Mouse (Mus musculus) hindbrain, embryonic 16.5 days (tissue): ENCODE results near the gene Exoc3l. TPM values are rescaled to one million over a fixed set of nuclear protein-coding genes. Genes with fewer than 3 reads are reported as not detected.
A peak's percentile ranks its signal among the peaks of the same experiment; 100 is the strongest.

Experiments
- ATAC-seq: fragments of 200-750 bp; cut with Nextera tagmentation; 2 replicates; pipeline ENCODE4 v1.8.0; 2017; ENCODE audit warnings: moderate TSS enrichment, moderate library complexity
- H3K27ac ChIP-seq: fragments of 300-500 bp; sonication (generic); 2 replicates; pipeline ENCODE4 v1.5.1; 2014; ENCODE audit warnings: low read depth, mild to moderate bottlenecking, control low read depth, low read length, moderate library complexity
- H3K27me3 ChIP-seq: fragments of 300-500 bp; sonication (generic); replicated peaks from 2 replicates; pipeline ENCODE4 v1.6.1; 2014; ENCODE audit warnings: low read length; ENCODE audit not compliant: control insufficient read depth, insufficient read depth
- H3K36me3 ChIP-seq: fragments of 300-500 bp; sonication (generic); 2 replicates; pipeline ENCODE4 v1.6.1; 2014; ENCODE audit warnings: mild to moderate bottlenecking, low read length, moderate library complexity, mixed read lengths; ENCODE audit not compliant: control insufficient read depth, insufficient read depth
- H3K4me1 ChIP-seq: fragments of 300-500 bp; sonication (generic); 2 replicates; pipeline ENCODE4 v1.6.1; 2014; ENCODE audit warnings: low read depth, low read length; ENCODE audit not compliant: control insufficient read depth, insufficient read depth
- H3K4me2 ChIP-seq: fragments of 300-500 bp; sonication (generic); 2 replicates; pipeline ENCODE4 v1.6.1; 2014; ENCODE audit warnings: mild to moderate bottlenecking, low read length, control low read depth, moderate library complexity
- H3K4me3 ChIP-seq: fragments of 300-500 bp; sonication (generic); 2 replicates; pipeline ENCODE4 v1.5.1; 2014; ENCODE audit warnings: mild to moderate bottlenecking, low read length, control low read depth, moderate library complexity
- H3K9ac ChIP-seq: fragments of 300-500 bp; sonication (generic); 2 replicates; pipeline ENCODE4 v1.6.1; 2014; ENCODE audit warnings: low read depth, mild to moderate bottlenecking, control low read depth, low read length, moderate library complexity
- H3K9me3 ChIP-seq: fragments of 300-500 bp; sonication (generic); 2 replicates; pipeline ENCODE4 v1.6.1; 2014; ENCODE audit warnings: mild to moderate bottlenecking, low read length, moderate library complexity; ENCODE audit not compliant: control insufficient read depth
- WGBS: fragments of 180-500 bp; shearing (Covaris S2); extraction: QIAGEN DNeasy Blood & Tissue Kit; methylation state at CpG from one replicate; pipeline ENCODE4 v1.1.7; 2014; 5-methylcytosine and 5-hydroxymethylcytosine counted together
- polyA plus RNA-seq: library from polyadenylated mRNA; unstranded; fragments of >200 nt; fragmentation: Nextera tagmentation; extraction: Ambion mirVana; gene quantifications from 2 replicates; pipeline ENCODE4 v1.2.1, GENCODE M21; 2015

The Exoc3l gene
- polyA plus RNA-seq, 1 experiment from 2014 or later, result 9.4 TPM

- Histone ChIP-seq H3K36me3 (peaks cover 3% of the 10 kb centered on the region; the same call in 1 of the 2 replicates), H3K27me3 (no peaks in the 10 kb centered on the region), H3K4me1 (peaks cover 37% of the 10 kb centered on the region), H3K27ac (peak overlapping the region; percentile 88), H3K4me2 (peak overlapping the region; percentile 74), H3K9ac (peak overlapping the region; percentile 63), H3K9me3 (no peaks in the 10 kb centered on the region), H3K4me3 (peak overlapping the region; percentile 49)
- peak; percentile 91 for ATAC-seq
- under 1% methylated on average over 53 of the region's 53 CpGs for WGBS
Measured at GRCm38 (mm10) chr8:105288958-105289732, 6.8 kb downstream of the Exoc3l start.

- 76% methylated on average over 5 of the region's 5 CpGs for WGBS
- Histone ChIP-seq H3K4me2 (peak overlapping the region; percentile 74), H3K36me3 (peaks cover 3% of the 10 kb centered on the region; the same call in 1 of the 2 replicates), H3K27ac (no peak overlapping the region; the same call in 1 of the 2 replicates), H3K27me3 (no peaks in the 10 kb centered on the region), H3K4me3 (peak overlapping the region; percentile 49), H3K9ac (peak overlapping the region; percentile 63; the same call in 1 of the 2 replicates), H3K9me3 (no peaks in the 10 kb centered on the region), H3K4me1 (peaks cover 37% of the 10 kb centered on the region)
- no peak for ATAC-seq
Measured at GRCm38 (mm10) chr8:105288231-105288630, 7.7 kb downstream of the Exoc3l start.

- Histone ChIP-seq H3K36me3 (peaks cover 14% of the 10 kb centered on the region; the same call in 1 of the 2 replicates), H3K4me2 (peak overlapping the region; percentile 74), H3K27ac (no peak overlapping the region), H3K4me1 (peaks cover 37% of the 10 kb centered on the region), H3K9ac (no peak overlapping the region; the same call in 1 of the 2 replicates), H3K4me3 (no peak overlapping the region), H3K27me3 (no peaks in the 10 kb centered on the region), H3K9me3 (no peaks in the 10 kb centered on the region)
- 78% methylated on average over 4 of the region's 4 CpGs for whole genome bisulfite sequencing
- no peak for ATAC-seq
Measured at GRCm38 (mm10) chr8:105286907-105287306, 9.0 kb downstream of the Exoc3l start.

GRCm38 (mm10) chr8:105285514-105285913 is 10.4 kb downstream of the Exoc3l start:
- H3K9me3 ChIP-seq, result no peaks in the 10 kb centered on the region
- no peak overlapping the region for H3K4me2 ChIP-seq
- H3K27me3 ChIP-seq, result no peaks in the 10 kb centered on the region
- H3K27ac ChIP-seq, result no peak overlapping the region
- no peak overlapping the region for H3K4me3 ChIP-seq
- peaks cover 31% of the 10 kb centered on the region for H3K4me1 ChIP-seq
- ATAC-seq, result no peak
- H3K36me3 ChIP-seq, result peaks cover 17% of the 10 kb centered on the region
- WGBS, result 46% methylated on average over 12 of the region's 12 CpGs
- H3K9ac ChIP-seq, result no peak overlapping the region

GRCm38 (mm10) chr8:105283074-105283473 is 12.8 kb downstream of the Exoc3l start:
- H3K9me3 ChIP-seq, result no peaks in the 10 kb centered on the region
- ATAC-seq, result no peak
- H3K27me3 ChIP-seq, result peaks cover 7% of the 10 kb centered on the region
- peaks cover 28% of the 10 kb centered on the region for H3K4me1 ChIP-seq
- H3K27ac ChIP-seq, result no peak overlapping the region
- WGBS, result 31% methylated on average over 23 of the region's 23 CpGs
- no peak overlapping the region for H3K9ac ChIP-seq
- peaks cover 21% of the 10 kb centered on the region for H3K36me3 ChIP-seq
- H3K4me3 ChIP-seq, result no peak overlapping the region
- no peak overlapping the region for H3K4me2 ChIP-seq

GRCm38 (mm10) chr8:105282239-105282638 is 13.7 kb downstream of the Exoc3l start:
- Histone ChIP-seq H3K4me3 (no peak overlapping the region), H3K4me1 (peaks cover 25% of the 10 kb centered on the region), H3K9ac (no peak overlapping the region), H3K36me3 (peaks cover 21% of the 10 kb centered on the region), H3K27ac (no peak overlapping the region), H3K27me3 (peaks cover 8% of the 10 kb centered on the region), H3K9me3 (no peaks in the 10 kb centered on the region), H3K4me2 (no peak overlapping the region)
- no peak for ATAC-seq
- 94% methylated on average over 4 of the region's 4 CpGs for WGBS

GRCm38 (mm10) chr8:105281821-105282220 is 14.1 kb downstream of the Exoc3l start:
- peaks cover 21% of the 10 kb centered on the region for H3K36me3 ChIP-seq
- 92% methylated on average over 12 of the region's 12 CpGs for WGBS

GRCm38 (mm10) chr8:105280567-105280966 is 15.3 kb downstream of the Exoc3l start:
- Histone ChIP-seq H3K4me2 (no peak overlapping the region), H3K9ac (no peak overlapping the region), H3K27ac (no peak overlapping the region), H3K27me3 (peaks cover 14% of the 10 kb centered on the region), H3K4me1 (peaks cover 22% of the 10 kb centered on the region), H3K4me3 (no peak overlapping the region), H3K9me3 (no peaks in the 10 kb centered on the region), H3K36me3 (peaks cover 21% of the 10 kb centered on the region)
- no peak for ATAC-seq
- 79% methylated on average over 3 of the region's 3 CpGs for WGBS

More at GRCm38 (mm10) chr8:105281821-105282220, 14.1 kb downstream of the Exoc3l start:
- H3K9me3 ChIP-seq, result no peaks in the 10 kb centered on the region
- ATAC-seq, result no peak
- no peak overlapping the region for H3K27ac ChIP-seq
- H3K4me2 ChIP-seq, result no peak overlapping the region
- peaks cover 12% of the 10 kb centered on the region for H3K27me3 ChIP-seq
- H3K4me1 ChIP-seq, result peaks cover 23% of the 10 kb centered on the region
- H3K4me3 ChIP-seq, result no peak overlapping the region
- H3K9ac ChIP-seq, result no peak overlapping the region

- Histone ChIP-seq H3K27me3 (peaks cover 25% of the 10 kb centered on the region), H3K4me3 (no peak overlapping the region), H3K9ac (peak overlapping the region; percentile 1; the same call in 1 of the 2 replicates), H3K36me3 (peaks cover 18% of the 10 kb centered on the region), H3K4me2 (peak overlapping the region; percentile 47), H3K27ac (no peak overlapping the region), H3K9me3 (no peaks in the 10 kb centered on the region), H3K4me1 (peaks cover 22% of the 10 kb centered on the region)
- peak; percentile 56 for ATAC-seq
- 3% methylated on average over 28 of the region's 28 CpGs for WGBS
Measured at GRCm38 (mm10) chr8:105278911-105279334, 17.0 kb downstream of the Exoc3l start.
